Mouse (Mus musculus): ENCODE results near the gene Cphx3.
"Not testable (repeated sequence)": the region's sequence is repeated elsewhere in the genome, so short reads cannot be mapped to it uniquely, and the experiment has no call there.

Gene Cphx3

DNA sequence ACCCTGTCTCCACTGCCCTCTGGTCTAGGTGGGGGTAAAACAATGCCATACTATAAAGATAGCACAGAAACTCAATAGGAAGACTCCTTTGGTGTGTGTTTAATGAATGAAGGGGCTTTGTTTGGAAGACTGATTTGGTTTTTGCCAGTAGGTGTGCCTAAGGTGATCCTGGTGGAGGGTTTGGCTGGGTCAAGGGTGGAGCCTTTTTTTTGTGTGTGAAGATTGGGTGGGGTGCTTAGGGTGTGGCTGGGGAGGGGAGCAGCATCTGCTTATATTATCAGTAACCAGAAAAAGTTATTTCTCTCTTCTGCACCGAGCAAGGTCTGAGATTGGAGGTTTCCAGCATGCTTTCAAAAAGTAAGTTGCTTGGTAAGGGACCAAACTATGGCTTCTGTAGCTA is at the start of gene Cphx3:
Gene Cphx3 (plus strand): TSS at position 301 of the 400 bp plus-strand sequence.
- not testable (repeated sequence) for DNase-seq (ENCODE audit: low spot score in 2 of 2)

DNA sequence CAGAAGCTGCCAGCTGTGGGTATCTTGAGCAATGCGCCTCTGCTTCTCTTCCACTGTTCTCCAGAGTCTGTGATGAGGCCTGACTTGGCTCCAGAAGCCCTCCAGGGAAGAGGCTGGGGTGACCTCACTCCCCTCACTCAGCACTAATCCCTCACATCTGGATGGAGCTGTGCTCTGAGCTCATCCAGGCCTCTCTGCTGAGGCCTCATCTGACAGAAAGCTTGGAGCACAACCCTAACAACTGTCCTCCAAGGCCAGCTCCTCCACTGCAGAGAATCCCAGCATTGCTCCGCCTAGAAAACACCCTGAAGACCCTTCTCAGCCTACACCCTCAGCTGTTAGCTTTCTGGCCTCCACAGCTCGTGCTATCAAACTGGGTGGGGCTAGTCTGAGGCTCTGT is 47.7 kb upstream of the Cphx3 start:
- not testable (repeated sequence) for DNase-seq (ENCODE audit: low spot score in 2 of 2)

DNA sequence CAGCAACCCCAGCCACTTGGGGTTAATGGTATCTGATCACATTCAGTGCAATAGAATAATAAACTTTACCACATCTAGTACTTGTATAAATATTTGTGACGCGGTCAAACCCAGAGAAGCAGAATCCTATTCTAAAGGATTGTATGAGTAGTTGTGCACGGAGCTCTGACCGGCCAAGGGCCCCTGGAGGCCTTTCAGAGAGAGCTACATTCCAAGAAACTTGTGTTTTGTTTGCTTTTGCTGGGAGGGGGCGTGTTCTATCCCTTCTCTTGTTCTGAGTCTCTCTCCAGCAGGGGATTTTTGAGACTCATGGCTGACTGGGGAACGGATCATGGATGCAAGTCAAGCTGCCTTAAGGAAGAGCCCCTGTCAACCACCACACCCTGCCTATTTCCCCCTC is 46.7 kb upstream of the Cphx3 start:
- DNase-seq (ENCODE audit: low spot score in 2 of 2) = not testable (repeated sequence)

DNA sequence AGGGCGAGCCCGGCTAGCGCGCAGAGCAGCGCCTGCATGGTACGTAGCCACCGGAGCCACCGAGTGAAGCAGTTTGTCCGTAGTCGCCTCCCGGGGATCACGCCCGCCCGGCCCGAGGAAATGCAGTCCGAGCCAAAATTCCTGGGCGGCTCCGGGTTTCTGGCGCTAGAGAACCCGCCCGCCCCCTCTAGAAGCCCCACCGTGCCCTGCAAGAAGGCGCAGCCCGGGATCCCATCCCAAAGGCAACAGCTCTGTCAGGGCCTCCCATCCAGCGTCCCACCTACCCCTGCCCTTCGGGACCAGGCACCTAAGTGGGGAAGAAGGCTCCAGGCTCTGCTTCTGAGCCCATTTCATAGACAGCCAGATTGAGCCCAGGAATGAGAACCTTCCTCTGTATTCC is 39.5 kb upstream of the Cphx3 start, which contains the start of gene Gm9780:
Gene Gm9780 (minus strand): TSS at position 101 of the 400 bp plus-strand sequence.
- DNase-seq (ENCODE audit: low spot score in 2 of 2) = not testable (repeated sequence)

DNA sequence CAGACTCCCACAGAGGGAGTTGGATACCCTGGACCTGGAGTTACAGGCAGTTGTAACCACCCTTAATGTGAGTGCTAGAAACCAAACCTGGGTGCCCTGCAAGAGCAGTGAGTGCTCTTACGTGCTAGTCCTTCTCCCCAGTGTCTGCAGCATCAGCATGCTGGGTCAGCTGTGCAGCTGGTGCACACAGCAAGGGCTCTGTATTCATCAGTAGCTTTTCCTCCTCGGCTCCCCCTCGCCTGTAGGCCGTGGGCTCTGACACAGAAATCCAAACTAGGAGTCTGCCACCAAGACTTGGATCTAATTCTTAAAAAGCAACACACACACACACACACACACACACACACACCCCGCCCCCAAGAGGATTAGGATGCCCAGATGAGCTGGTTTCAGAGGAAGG is 37.1 kb upstream of the Cphx3 start:
- not testable (repeated sequence) for DNase-seq (ENCODE audit: low spot score in 2 of 2)

DNA sequence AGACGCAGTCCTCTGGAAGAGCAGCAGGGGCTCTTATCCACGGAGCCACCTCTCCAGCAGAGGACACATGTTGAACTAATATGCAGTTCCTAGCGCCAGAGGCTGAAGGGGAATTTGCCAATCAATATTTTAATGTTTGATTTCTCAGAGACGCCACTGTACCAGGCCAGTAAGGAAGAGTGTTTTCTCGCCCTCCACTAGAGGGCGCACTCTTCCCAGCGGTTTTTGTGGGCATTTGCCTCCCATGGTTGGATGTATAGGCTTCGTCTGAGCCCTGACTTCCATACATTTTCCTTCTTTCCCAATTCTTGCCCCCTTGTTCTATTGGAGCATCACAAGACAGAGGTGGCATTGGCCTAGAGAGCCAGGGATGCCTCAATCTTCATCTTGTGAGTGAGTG is 35.1 kb upstream of the Cphx3 start:
- not testable (repeated sequence) for DNase-seq (ENCODE audit: low spot score in 2 of 2)

DNA sequence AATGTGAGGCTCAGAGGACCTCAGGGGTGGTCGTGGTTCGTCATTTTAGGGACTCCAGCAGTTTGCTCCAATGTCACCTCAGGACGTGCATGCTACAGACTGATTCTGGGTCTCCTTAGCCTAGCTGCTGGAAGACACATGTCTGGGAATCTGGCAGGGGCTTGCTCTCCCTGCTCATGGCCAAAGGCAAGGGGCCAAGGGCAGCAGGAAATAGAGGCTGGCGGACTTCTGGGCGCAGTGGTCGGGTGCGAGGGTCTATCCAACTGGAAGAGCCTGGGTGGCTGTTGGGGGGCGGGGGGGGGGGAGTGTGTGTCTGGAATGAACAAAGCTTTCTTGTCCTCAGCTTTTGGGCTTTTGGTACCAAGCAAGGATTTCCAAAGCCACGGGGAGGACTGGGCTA is 33.3 kb upstream of the Cphx3 start:
- DNase-seq (ENCODE audit: low spot score in 2 of 2) = not testable (repeated sequence)

DNA sequence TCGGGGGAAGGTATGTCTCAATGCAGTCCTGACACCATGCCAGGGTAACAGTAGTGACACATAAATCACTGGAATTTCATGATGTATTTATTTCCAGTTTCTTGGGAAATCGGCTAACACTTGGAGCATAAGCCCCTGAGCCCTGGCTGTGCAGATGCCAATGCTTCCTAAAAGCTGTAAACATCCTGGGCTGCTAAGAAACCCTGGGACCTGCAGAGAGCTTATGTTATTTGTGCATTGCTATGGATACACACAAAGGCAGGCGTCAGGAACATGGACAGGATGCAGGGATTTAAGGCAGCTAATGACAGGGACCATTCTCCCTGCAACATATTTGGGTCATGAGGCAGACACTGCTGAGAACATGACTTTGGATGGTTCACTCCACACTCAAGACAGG is 23.9 kb upstream of the Cphx3 start:
- not testable (repeated sequence) for DNase-seq (ENCODE audit: low spot score in 2 of 2)

DNA sequence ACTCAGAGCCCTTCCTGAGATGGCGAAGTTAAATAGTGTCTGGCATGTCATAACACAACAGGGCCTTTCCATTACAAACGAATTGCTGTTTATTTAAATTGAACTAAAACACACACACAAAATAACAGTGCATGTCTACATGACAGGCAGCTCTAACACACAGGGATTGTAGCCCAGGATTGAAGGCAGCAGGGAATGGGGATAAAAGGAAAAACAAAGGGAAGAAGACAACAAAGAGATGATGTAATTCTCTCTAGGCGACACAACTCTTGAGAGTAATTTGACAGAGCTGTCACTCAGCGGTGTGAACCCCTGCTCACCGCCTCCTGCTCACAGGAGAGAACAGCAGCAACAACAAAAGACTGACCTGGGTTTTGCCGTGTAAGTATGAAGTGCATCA is 22.7 kb upstream of the Cphx3 start:
- not testable (repeated sequence) for DNase-seq (ENCODE audit: low spot score in 2 of 2)

DNA sequence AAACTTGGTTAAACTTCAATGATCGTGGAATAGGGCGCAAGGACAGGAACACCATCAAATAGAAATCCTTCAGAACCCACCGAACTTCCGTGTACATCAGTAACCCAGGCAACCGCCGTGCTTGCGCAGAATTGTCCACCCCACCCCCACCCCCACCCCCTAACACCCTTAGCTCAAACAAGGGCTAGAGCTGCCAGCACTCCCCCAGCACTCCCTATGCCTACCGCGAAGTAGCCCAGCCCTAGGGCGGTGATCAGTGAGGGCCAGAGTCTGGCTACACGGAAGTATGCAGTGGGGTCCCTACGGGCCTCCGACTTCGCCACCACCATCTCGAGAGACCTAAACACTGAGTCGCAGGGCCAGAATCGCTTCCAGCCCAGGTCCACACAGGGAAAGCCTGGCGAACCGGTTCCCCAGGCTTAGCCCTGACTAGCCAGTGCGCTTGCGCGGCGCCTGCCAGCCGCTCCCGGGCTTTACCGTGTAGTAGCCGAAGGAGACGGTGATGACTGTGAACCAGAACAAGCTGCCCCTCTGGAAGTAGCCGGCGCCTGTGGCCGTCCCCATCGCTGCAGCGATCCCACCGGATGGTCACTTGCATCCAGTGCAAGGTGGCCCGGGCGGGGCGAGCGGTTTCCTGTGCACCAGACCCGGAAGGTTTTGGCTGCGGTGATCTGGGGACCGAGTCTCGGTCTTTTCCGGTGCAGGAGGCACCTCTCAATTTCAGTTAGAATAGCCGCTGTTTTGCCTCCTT is 15.3 kb upstream of the Cphx3 start:
- not testable (repeated sequence) for DNase-seq (ENCODE audit: low spot score in 2 of 2)

DNA sequence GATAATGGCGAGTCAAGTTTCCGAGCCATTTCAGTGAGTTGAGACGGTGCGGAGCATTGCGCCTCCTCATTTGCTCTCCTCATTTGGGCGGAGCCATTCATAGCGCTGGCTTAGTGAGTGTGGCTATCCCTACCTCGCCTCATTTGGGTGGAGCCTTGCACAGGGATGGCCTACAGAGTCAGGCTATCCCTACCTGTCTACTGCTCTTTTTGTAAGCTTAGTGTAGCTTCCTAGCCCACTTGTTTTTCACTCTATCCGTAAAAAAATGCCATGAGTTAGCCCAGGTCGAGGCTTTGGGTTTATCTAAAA is 14.8 kb upstream of the Cphx3 start, which contains the start of gene Tmem254c:
Gene Tmem254c (minus strand): TSS at position 31 of the 309 bp plus-strand sequence.
- DNase-seq (ENCODE audit: low spot score in 2 of 2) = not testable (repeated sequence)

DNA sequence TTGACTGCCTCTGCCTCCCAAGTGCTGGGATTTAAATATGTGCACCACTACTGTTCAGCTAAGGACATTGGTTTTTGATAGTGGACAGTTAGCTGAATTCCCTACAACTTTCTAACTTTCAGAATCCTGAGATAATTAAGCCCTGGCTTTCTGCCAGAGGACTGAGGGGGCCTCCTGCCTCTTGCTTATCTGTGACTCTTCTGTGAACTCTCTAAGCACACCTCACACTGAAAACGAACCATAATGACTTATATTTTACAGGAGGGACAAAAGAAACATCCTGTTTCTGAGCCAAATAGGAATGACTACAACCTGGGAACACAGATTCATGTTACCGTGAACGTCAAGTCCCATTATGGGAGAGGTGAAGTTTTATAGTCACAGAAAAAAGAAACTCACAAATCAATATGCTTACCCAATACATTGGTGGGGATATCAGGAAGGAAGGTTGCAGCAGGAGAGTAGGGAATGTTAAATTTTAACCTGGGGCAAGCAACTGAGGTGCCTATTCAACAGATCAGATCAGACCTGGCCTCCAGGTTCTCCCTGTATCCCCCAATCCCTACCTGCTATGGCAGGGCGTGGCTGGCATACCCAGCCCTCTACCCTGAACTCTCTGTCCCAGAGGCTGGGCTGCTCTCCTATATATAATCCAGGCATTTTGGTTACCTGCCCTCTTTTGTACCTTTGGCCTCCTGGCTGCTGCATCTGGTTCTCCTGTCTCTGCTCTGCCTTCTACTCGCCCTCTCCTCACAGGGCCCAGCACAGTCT is 5.3 kb upstream of the Cphx3 start:
- not testable (repeated sequence) for DNase-seq (ENCODE audit: low spot score in 2 of 2)

DNA sequence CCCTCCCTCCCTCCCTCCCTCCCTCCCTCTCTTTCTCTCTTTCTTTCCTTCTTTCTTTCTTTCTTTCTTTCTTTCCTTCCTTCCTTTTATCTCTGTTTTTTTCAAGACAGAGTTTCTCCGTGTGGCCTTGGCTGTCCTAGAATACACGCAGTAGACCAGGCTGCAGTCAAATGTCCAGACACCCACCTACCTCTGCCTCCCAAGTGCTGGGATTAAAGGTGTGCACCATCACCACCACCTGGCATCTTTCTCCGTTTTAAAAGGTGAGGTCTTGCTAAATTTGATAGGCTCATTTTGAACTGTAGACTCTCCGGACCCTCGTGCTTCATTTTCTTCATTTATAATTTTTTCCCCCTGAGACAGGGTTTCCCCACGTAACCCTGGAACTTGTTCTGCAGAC is 881 bp upstream of the Cphx3 start, which contains the start of gene Cphx2:
Gene Cphx2 (plus strand): TSS at position 301 of the 400 bp plus-strand sequence.
- DNase-seq (ENCODE audit: low spot score in 2 of 2) = not testable (repeated sequence)

DNA sequence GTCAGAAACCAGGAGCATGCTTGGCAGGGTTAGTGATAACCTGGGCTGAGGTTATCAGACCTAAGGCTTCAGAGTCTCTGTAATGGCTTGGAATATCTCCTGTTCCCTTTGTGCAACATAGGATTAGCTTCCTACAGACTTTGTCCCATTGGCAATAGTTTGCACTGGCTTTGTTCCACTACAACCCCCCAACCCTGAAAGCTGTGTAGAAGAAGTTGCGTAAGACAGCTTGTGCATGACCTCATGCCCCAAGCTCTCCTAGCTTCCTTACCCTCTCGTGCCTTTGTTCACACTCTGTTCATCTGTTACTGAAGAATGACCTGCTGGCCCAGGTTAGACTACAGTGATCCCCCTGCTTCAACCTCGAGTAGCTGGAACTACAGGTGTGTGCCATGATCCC is 15.5 kb downstream of the Cphx3 start:
- DNase-seq (ENCODE audit: low spot score in 2 of 2) = not testable (repeated sequence)

DNA sequence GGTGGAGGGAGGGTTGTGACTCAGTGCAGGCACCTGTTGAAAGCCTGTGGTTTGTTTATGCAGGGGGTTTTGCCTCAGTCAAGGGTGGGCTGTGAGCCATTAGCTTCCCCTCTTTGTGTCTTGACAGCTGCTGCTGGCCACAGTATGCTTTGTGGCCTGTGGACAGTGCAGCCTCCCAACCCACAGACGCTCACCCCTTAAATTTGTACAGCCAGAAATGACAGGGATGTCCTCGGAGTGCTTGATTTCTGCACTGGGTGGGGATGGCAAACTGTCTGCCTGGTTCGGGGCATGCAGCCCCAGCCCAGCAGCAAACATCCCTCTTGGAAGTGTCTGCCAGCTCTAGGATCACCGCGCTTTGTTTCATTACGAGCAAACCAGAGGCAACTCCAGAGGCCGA is 36.1 kb downstream of the Cphx3 start, which contains the start of gene Duxbl2:
Gene Duxbl2 (plus strand): TSS at position 200 of the 400 bp plus-strand sequence.
- not testable (repeated sequence) for DNase-seq (ENCODE audit: low spot score in 2 of 2)

DNA sequence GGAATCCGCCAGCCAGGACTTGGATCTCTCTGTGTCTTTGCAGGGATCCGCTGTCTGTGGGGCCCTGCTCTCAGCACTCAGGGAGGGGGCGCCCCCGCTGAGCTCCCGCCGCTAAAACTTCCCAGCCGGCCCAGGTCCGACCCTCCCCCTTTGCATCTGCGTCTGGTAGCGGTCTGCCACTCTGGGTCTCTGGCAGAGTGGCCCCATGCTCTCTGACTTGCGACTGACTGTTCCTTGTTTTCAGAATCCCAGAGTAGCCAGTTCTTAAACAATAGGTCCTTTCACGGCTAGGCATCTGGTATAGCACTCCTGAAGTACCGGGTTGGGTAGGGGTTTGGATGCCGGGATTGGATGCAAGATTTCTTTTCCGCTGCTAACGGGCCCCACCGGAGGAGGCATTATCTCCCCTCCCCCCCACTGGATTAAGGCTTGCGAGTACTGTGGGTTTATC is 36.5 kb downstream of the Cphx3 start:
- DNase-seq (ENCODE audit: low spot score in 2 of 2) = not testable (repeated sequence)

DNA sequence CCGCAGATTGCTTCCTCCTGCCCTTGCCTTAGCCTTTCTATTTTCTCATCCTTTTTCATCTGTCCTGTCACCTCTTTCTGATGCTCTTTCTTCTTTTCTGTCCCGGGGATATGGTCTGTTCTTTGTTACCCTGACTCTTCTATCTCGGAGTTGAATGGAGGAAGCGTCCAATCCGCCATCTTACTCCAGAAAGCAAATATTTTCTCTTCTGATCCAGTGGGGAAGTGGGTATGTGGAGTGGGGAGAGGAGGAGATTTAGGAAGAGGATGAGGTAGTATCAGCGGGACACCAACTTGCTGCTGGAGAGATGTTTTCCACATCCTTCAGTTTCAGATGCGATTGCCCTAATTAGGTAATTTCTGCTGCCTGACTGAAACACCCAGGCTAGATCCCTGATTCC is 37.0 kb downstream of the Cphx3 start:
- not testable (repeated sequence) for DNase-seq (ENCODE audit: low spot score in 2 of 2)

DNA sequence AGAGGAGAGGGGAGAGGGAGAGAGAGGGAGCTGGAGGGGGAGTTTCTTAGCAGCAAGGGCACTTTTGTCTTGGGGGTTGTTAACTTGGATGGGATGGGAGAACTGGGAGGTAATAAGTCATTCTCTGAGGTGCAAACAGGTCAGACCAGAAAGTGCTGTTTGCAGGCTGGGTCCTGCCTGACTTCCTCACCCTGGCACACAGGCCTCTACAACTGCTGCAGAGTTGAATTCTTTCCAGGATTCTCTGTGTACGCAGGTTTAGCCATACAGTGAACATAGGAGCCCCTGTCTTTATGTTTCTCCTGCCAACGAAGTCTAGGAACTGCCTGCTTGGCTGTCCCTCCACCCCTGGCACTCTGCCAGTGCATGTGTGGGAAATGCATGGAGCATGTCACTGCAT is 65.0 kb downstream of the Cphx3 start:
- not testable (repeated sequence) for DNase-seq (ENCODE audit: low spot score in 2 of 2)

DNA sequence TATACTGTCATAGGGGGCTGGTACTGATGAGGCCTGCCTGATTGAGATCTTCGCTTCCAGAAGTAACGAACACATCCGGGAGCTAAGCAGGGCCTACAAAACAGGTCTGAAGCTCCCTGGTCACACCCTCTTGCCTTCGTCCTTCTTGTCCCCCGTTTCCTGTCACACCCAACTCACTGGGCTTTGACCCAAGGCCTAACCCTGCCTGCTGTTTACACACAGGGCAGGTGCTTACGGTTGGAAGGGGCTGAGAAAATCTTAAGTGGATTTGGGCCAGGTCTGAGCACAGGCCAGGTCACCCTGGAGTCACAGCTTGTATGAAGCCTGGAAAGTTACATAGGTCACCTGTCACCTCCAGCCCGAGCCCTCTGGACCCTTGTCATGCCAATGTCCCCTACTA is 73.9 kb downstream of the Cphx3 start:
- DNase-seq (ENCODE audit: low spot score in 2 of 2) = not testable (repeated sequence)

DNA sequence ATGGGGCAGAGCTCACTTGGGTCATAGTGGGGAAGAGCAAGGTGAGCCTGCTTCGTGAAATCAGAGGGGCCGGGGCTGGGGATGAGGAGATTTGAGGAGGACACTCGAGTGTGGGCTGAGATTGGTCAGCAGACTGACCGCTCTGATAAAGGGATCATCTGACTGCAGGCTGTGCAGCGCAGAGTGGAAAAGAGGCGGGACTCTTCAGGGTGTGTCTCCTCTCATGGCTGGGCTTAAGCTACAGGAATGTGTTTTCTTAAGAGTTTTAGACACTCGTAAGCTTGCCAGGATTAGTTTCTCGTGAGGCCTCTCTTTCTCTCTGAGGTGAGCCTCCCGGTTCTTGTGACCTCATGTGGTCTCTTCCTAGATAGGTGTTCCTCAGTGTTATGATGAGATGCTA is 79.1 kb downstream of the Cphx3 start:
- DNase-seq (ENCODE audit: low spot score in 2 of 2) = not testable (repeated sequence)

DNA sequence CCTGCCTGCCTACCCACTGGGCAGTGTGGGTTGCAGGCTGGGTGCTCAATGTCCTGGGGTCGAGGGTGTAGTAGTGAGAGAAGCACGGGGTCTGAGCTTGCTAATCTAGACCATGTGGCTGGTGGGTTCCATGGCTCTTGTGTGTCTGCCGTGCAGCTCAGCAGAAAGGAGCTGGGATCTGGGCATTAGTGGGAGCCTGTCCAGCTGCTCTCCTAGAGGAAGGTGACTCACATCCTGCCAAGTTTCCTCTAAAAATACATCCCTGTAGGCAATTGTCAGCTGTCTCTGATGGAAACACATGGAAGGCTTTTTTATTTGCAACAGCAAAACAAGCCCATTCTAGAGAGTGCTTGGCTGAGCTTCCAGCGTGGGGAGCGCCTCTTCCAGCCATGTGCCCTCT is 80.3 kb downstream of the Cphx3 start:
- DNase-seq (ENCODE audit: low spot score in 2 of 2) = not testable (repeated sequence)

DNA sequence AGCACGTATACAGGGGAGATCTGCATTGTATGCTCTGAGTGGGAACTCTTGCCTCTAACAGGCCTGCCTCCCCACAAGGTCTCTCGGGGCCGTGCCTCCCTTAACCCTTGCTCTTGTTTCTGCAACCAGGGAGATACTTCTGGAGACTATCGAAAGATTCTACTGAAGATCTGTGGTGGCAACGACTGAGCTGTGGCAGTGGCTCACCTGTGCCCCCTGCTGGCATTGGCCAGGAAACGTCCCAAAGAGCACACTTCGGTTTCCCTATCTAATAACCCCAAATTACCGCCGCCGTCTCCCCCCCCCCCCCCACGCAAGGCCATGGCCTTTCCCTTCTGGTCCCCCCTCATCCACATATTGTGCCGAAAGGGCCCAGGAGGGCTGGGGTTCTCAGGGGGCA is 83.2 kb downstream of the Cphx3 start:
- not testable (repeated sequence) for DNase-seq (ENCODE audit: low spot score in 2 of 2)

DNA sequence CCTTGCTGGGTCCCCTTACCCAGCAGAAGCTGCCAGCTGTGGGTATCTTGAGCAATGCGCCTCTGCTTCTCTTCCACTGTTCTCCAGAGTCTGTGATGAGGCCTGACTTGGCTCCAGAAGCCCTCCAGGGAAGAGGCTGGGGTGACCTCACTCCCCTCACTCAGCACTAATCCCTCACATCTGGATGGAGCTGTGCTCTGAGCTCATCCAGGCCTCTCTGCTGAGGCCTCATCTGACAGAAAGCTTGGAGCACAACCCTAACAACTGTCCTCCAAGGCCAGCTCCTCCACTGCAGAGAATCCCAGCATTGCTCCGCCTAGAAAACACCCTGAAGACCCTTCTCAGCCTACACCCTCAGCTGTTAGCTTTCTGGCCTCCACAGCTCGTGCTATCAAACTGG is 91.9 kb downstream of the Cphx3 start:
- DNase-seq (ENCODE audit: low spot score in 2 of 2) = not testable (repeated sequence)
